Mouse (Mus musculus): Measurements from ENCODE around the gene Sox13. TPM values are rescaled to one million over a fixed set of nuclear protein-coding genes. Genes with fewer than 3 reads are reported as not detected.

Sox13 gene
- polyA plus RNA-seq, 1 experiment from 2014 or later, result 3.4 TPM

GRCm38 (mm10) chr1:133412941-133413340 is 11.2 kb downstream of the Sox13 start:
- Histone ChIP-seq H3K9me3 (replicated peaks) (no peaks in the 10 kb centered on the region), H3K4me1 (peaks cover 37% of the 10 kb centered on the region), H3K27ac (no peak overlapping the region), H3K4me2 (no peak overlapping the region), H3K27me3 (replicated peaks) (peaks cover under 1% of the 10 kb centered on the region; the same call in 1 of the 2 replicates), H3K4me3 (no peak overlapping the region), H3K36me3 (no peaks in the 10 kb centered on the region), H3K9ac (no peak overlapping the region)
- ATAC-seq, result no peak
- 42% methylated on average over 9 of the region's 9 CpGs for WGBS (ENCODE audit: insufficient replicate concordance)

- no peak overlapping the region for H3K9ac ChIP-seq
- WGBS (ENCODE audit: insufficient replicate concordance), result 65% methylated on average over 8 of the region's 8 CpGs
- ATAC-seq, result no peak
- peaks cover 24% of the 10 kb centered on the region for H3K4me1 ChIP-seq
- H3K27ac ChIP-seq, result no peak overlapping the region
- H3K27me3 ChIP-seq (replicated peaks), result no peaks in the 10 kb centered on the region
- H3K4me3 ChIP-seq, result no peak overlapping the region
- no peak overlapping the region for H3K4me2 ChIP-seq
- no peaks in the 10 kb centered on the region for H3K36me3 ChIP-seq
- H3K9me3 ChIP-seq (replicated peaks), result no peaks in the 10 kb centered on the region
Observed at GRCm38 (mm10) chr1:133411506-133412147, 12.6 kb downstream of the Sox13 start.

DNA sequence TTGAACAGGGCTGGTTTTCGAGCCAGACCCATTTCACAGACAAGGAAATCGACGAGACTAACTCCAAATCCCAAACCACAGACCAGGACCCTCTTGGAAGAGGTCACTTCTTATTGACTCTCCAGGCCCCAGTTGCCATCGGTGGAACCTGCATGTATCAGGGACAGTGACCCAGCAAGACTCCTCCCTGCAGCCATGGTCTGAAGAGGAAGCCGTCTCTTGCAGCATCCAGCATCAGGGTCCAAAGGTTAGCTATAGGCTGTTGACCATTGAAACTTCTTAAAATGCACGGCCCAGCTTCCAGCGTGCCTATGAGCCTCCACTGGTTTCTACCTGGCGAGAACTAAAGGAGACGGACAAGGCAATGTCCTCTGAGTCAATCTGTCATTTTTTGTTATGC is 14.4 kb downstream of the Sox13 start:
- peaks cover 17% of the 10 kb centered on the region; the same call in 1 of the 2 replicates for H3K4me1 ChIP-seq
- 0 out of 2 replicates have a peak, but pooled peaks cover 3% of the 10 kb centered on the region for H3K36me3 ChIP-seq
- WGBS (ENCODE audit: insufficient replicate concordance), result 62% methylated on average over 9 of the region's 9 CpGs
- ATAC-seq, result no peak
- H3K4me2 ChIP-seq, result no peak overlapping the region
- no peaks in the 10 kb centered on the region for H3K27me3 ChIP-seq (replicated peaks)
- H3K9me3 ChIP-seq (replicated peaks), result no peaks in the 10 kb centered on the region
- H3K9ac ChIP-seq, result no peak overlapping the region
- H3K27ac ChIP-seq, result no peak overlapping the region
- H3K4me3 ChIP-seq, result no peak overlapping the region

GRCm38 (mm10) chr1:133408880-133409516 is 15.2 kb downstream of the Sox13 start:
- 56% methylated on average over 6 of the region's 6 CpGs for WGBS (ENCODE audit: insufficient replicate concordance)
- H3K4me3 ChIP-seq, result no peak overlapping the region
- 0 out of 2 replicates have a peak, but pooled peaks cover 3% of the 10 kb centered on the region for H3K36me3 ChIP-seq
- no peak overlapping the region for H3K27ac ChIP-seq
- H3K4me1 ChIP-seq, result peaks cover 14% of the 10 kb centered on the region; the same call in 1 of the 2 replicates
- H3K27me3 ChIP-seq (replicated peaks), result no peaks in the 10 kb centered on the region
- H3K4me2 ChIP-seq, result peak overlapping the region; percentile 21
- no peaks in the 10 kb centered on the region for H3K9me3 ChIP-seq (replicated peaks)
- no peak overlapping the region for H3K9ac ChIP-seq
- ATAC-seq, result peak; percentile 49; the same call in 1 of the 2 replicates

GRCm38 (mm10) chr1:133408321-133408720 is 15.9 kb downstream of the Sox13 start:
- Histone ChIP-seq H3K9me3 (replicated peaks) (no peaks in the 10 kb centered on the region), H3K4me1 (peaks cover 12% of the 10 kb centered on the region; the same call in 1 of the 2 replicates), H3K36me3 (0 out of 2 replicates have a peak, but pooled peaks cover 3% of the 10 kb centered on the region), H3K27me3 (replicated peaks) (no peaks in the 10 kb centered on the region), H3K9ac (no peak overlapping the region), H3K4me2 (peak overlapping the region; percentile 21), H3K4me3 (no peak overlapping the region), H3K27ac (0 out of 2 replicates have a peak overlapping the region, but pooled peaks have one; percentile 18)
- 69% methylated on average over 9 of the region's 9 CpGs for WGBS (ENCODE audit: insufficient replicate concordance)
- no peak for ATAC-seq

DNA sequence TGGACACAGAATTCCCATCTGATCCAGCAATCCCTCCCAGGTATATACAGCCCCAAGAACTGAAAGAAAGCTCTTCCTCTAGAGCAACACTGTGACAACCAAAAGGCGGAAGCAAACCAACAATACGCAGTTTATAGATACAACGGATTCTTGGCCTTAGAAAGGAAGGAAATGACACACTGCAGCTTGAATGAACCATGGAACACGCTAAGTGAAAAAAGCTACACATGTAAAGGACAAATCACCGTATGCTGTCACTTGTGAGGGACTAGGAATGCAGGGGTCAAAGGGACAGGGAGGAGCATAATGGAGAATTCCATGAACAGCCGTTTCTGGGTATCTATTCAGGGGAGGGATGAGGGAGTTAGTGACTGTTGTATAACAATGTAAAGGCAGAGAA is 16.7 kb downstream of the Sox13 start:
- no peak overlapping the region for H3K4me3 ChIP-seq
- no peak overlapping the region for H3K27ac ChIP-seq
- H3K4me1 ChIP-seq, result peaks cover 7% of the 10 kb centered on the region; the same call in 1 of the 2 replicates
- no peak for ATAC-seq
- no peaks in the 10 kb centered on the region for H3K9me3 ChIP-seq (replicated peaks)
- 64% methylated on average over 6 of the region's 6 CpGs for WGBS (ENCODE audit: insufficient replicate concordance)
- no peaks in the 10 kb centered on the region for H3K27me3 ChIP-seq (replicated peaks)
- no peak overlapping the region for H3K4me2 ChIP-seq
- H3K9ac ChIP-seq, result no peak overlapping the region
- H3K36me3 ChIP-seq, result 0 out of 2 replicates have a peak, but pooled peaks cover 3% of the 10 kb centered on the region

- 0 out of 2 replicates have a peak, but pooled peaks cover 3% of the 10 kb centered on the region for H3K36me3 ChIP-seq
- H3K4me1 ChIP-seq, result peaks cover 7% of the 10 kb centered on the region; the same call in 1 of the 2 replicates
- no peaks in the 10 kb centered on the region for H3K9me3 ChIP-seq (replicated peaks)
- H3K27me3 ChIP-seq (replicated peaks), result no peaks in the 10 kb centered on the region
- no peak for ATAC-seq
- no peak overlapping the region for H3K27ac ChIP-seq
- no peak overlapping the region for H3K4me3 ChIP-seq
- H3K9ac ChIP-seq, result no peak overlapping the region
- WGBS (ENCODE audit: insufficient replicate concordance), result 63% methylated on average over 7 of the region's 7 CpGs
- H3K4me2 ChIP-seq, result no peak overlapping the region
Observed at GRCm38 (mm10) chr1:133406614-133407013, 17.6 kb downstream of the Sox13 start.

DNA sequence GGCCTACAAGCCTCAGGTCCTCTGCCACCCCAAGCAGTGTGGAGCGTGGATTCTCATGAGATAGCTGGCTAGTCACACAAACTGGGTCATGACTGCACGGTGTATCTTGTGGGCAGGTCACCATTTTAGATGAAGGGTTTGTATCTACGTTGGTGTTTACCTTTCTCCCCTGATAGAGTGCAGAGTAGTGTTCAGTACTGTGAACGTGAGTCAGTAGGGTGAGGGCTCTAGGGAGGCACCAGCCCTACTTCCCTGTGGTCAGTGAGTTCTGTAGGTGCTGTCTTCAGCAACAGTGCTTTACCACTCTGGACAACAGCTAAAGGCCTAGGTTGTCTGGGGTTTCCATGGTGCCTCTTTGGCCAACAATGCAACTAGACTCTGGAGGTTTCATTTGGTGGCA is 20.2 kb downstream of the Sox13 start:
- Histone ChIP-seq H3K27ac (no peak overlapping the region), H3K4me2 (no peak overlapping the region), H3K27me3 (replicated peaks) (no peaks in the 10 kb centered on the region), H3K4me3 (no peak overlapping the region), H3K9me3 (replicated peaks) (no peaks in the 10 kb centered on the region), H3K4me1 (peaks cover 4% of the 10 kb centered on the region; the same call in 1 of the 2 replicates), H3K36me3 (0 out of 2 replicates have a peak, but pooled peaks cover 3% of the 10 kb centered on the region), H3K9ac (no peak overlapping the region)
- 61% methylated on average over 4 of the region's 4 CpGs for WGBS (ENCODE audit: insufficient replicate concordance)
- ATAC-seq, result no peak

DNA sequence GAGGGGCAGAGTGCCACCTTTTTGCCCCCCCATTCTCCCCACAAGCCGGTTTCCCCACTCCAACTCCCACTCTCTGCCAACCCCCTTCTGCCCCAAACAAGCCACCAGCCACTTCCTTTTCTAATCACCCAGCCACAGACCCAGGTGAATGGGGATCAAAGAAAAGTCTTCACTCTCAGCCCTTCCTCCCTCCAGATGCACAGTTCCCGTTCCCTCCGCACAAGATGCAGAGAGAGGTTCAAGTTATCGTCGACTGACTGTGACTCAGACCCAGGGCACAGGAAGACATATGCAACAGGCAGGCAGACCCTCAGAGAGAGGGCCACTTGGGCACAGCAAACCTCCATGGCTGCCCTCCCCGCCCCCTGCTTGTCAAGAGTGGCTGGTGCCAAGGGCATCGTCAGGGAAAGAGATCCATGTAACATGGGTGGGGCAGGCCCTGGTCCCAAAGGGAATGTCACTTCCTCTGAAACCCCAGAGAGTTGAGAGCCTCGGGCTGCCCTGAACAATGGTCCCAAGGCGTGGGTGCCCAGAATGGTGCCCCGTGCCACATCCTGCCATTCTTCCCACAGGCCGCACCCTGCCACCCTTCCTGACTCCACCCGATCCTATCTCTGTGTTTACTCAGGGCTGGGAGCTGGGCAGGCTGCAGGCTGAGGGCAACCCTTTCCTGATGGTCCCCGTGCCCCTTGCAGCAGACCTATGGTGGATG is 24.0 kb downstream of the Sox13 start:
- Histone ChIP-seq H3K4me2 (no peak overlapping the region), H3K9me3 (replicated peaks) (no peaks in the 10 kb centered on the region), H3K4me3 (no peak overlapping the region), H3K4me1 (peaks cover 4% of the 10 kb centered on the region; the same call in 1 of the 2 replicates), H3K27ac (no peak overlapping the region), H3K27me3 (replicated peaks) (no peaks in the 10 kb centered on the region), H3K36me3 (no peaks in the 10 kb centered on the region), H3K9ac (no peak overlapping the region)
- 52% methylated on average over 13 of the region's 13 CpGs for WGBS (ENCODE audit: insufficient replicate concordance)
- ATAC-seq, result no peak

- Histone ChIP-seq H3K36me3 (no peaks in the 10 kb centered on the region; the same call in 1 of the 2 replicates), H3K4me2 (no peak overlapping the region), H3K9me3 (replicated peaks) (no peaks in the 10 kb centered on the region), H3K27me3 (replicated peaks) (no peaks in the 10 kb centered on the region), H3K9ac (no peak overlapping the region), H3K4me1 (peaks cover 4% of the 10 kb centered on the region; the same call in 1 of the 2 replicates), H3K4me3 (no peak overlapping the region), H3K27ac (no peak overlapping the region)
- ATAC-seq, result no peak
- 39% methylated on average over 17 of the region's 17 CpGs for WGBS (ENCODE audit: insufficient replicate concordance)
Observed at GRCm38 (mm10) chr1:133397483-133398237, 26.5 kb downstream of the Sox13 start.

- ATAC-seq, result no peak
- no peak overlapping the region for H3K27ac ChIP-seq
- H3K9me3 ChIP-seq (replicated peaks), result no peaks in the 10 kb centered on the region
- no peak overlapping the region for H3K4me2 ChIP-seq
- 65% methylated on average over 5 of the region's 5 CpGs for WGBS (ENCODE audit: insufficient replicate concordance)
- H3K9ac ChIP-seq, result no peak overlapping the region
- no peak overlapping the region for H3K4me3 ChIP-seq
- peaks cover 4% of the 10 kb centered on the region; the same call in 1 of the 2 replicates for H3K4me1 ChIP-seq
- no peaks in the 10 kb centered on the region for H3K27me3 ChIP-seq (replicated peaks)
- peaks cover 5% of the 10 kb centered on the region for H3K36me3 ChIP-seq
Observed at GRCm38 (mm10) chr1:133397094-133397482, 27.1 kb downstream of the Sox13 start.

Measured in liver, embryonic 12.5 days (tissue).